Mouse (Mus musculus) forebrain, embryonic 16.5 days (tissue): ENCODE measurements around the gene Trim24. TPM values are rescaled to one million over a fixed set of nuclear protein-coding genes. Genes with fewer than 3 reads are reported as not detected.
"Not testable (repeated sequence)": the region's sequence is repeated elsewhere in the genome, so short reads cannot be mapped to it uniquely, and the experiment has no call there.

Experiments
- ATAC-seq: fragments of 200-750 bp; cut with Nextera tagmentation; 2 replicates; pipeline ENCODE4 v1.8.0; 2017; ENCODE audit warnings: mild to moderate bottlenecking, moderate library complexity
- H3K27ac ChIP-seq: fragments of 300-500 bp; sonication (generic); 2 replicates; pipeline ENCODE4 v1.5.1; 2014; ENCODE audit warnings: low read length, control low read depth
- H3K27me3 ChIP-seq: fragments of 300-500 bp; sonication (generic); replicated peaks from 2 replicates; pipeline ENCODE4 v1.6.1; 2014; ENCODE audit warnings: low read length; ENCODE audit not compliant: control insufficient read depth, insufficient read depth
- H3K36me3 ChIP-seq: fragments of 300-500 bp; sonication (generic); 2 replicates; pipeline ENCODE4 v1.6.1; 2014; ENCODE audit not compliant: control insufficient read depth, insufficient read depth
- H3K4me1 ChIP-seq: fragments of 300-500 bp; sonication (generic); replicated peaks from 2 replicates; pipeline ENCODE4 v1.6.1; 2014; ENCODE audit warnings: low read length; ENCODE audit not compliant: control insufficient read depth, insufficient read depth
- H3K4me2 ChIP-seq: fragments of 300-500 bp; sonication (generic); 2 replicates; pipeline ENCODE4 v1.6.1; 2014; ENCODE audit warnings: mild to moderate bottlenecking, low read length, control low read depth
- H3K4me3 ChIP-seq: fragments of 300-500 bp; sonication (generic); replicated peaks from 2 replicates; pipeline ENCODE4 v1.5.1; 2014; ENCODE audit warnings: mild to moderate bottlenecking, low read length, control low read depth
- H3K9ac ChIP-seq: fragments of 300-500 bp; sonication (generic); replicated peaks from 2 replicates; pipeline ENCODE4 v1.6.1; 2014; ENCODE audit warnings: low read depth, low read length, control low read depth
- H3K9me3 ChIP-seq: fragments of 300-500 bp; sonication (generic); 2 replicates; pipeline ENCODE4 v1.6.1; 2016; ENCODE audit warnings: low read length; ENCODE audit not compliant: control insufficient read depth
- WGBS: fragments of 180-500 bp; shearing (Covaris S2); extraction: QIAGEN DNeasy Blood & Tissue Kit; methylation state at CpG from one replicate; pipeline ENCODE4 v1.1.7; 2014; 5-methylcytosine and 5-hydroxymethylcytosine counted together
- polyA plus RNA-seq: library from polyadenylated mRNA; unstranded; fragments of >200 nt; fragmentation: Nextera tagmentation; extraction: Ambion mirVana; gene quantifications from 2 replicates; pipeline ENCODE4 v1.2.1, GENCODE M21; 2015

Gene Trim24
- polyA plus RNA-seq, 1 experiment from 2014 or later = 15.6 TPM

DNA sequence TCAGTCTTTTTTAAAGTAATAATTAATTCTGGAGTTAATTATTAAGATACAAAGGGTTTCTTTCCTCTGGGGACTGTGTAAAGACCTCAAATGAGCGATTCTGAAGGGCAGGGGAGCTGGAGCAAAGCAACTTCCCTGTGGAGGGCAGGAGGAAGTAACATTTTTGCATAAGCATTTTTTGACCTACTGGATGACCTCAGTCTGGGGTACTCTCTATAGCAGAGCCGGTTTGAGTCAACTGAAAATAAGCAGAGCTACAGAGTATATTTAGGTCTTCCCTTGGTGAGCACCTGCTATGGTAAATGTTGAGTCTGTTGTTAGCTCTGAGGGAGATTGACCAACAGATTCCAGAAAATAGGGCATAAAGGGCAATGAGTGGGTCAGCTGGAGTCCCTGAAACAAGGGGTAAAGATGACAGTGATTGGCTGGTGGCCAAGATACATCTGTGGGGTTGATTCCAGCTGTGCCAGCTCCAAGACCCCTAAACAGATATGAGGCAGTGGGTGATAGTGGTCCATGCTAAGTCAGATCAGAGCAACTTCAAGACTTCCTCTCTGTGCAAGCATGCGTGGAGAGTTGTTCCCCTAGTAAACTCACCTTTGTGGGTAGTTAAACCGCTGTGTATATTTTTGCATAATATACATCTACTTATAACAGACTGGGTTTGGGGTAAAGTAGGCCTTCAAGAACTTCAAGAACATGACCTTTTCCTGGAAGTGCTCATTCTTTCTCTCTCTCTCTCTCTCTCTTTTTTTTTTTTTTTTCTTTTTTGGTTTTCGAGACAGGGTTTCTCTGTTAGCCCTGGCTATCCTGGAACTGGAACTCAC is 27.6 kb upstream of the Trim24 start:
- no peak overlapping the region for H3K9ac ChIP-seq
- WGBS = 86% methylated on average over 5 of the region's 5 CpGs

DNA sequence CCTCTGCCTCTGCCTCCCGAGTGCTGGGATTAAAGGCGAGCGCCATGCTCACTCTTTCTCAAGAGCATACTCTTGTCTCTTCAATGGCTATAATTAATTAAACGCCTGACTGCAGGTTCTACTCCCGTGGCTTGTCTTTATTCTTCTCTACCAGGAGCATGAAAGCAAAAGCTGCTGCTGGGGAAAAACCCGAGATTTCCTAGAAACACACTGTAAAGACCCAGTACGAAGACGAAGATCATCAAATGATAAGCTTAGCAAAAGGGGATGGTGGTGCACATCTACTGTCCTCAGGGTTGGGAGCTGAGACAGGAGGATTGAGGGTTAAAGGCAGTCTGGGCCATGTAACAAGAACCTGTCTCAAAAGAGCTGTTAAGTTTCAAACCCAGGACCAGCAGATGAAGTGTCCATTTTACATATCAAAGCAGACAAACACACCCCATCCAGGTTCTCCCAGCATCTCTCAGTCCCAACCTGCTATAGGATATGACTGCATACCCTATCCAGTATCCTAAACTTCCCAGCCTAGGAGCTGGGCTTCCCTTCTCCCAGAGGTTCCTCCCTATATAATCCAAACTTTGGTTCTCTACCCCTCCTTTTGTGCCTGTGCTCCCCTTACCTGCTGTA is 26.9 kb upstream of the Trim24 start:
- no peak for ATAC-seq
- Histone ChIP-seq H3K9ac (no peak overlapping the region), H3K36me3 (no peaks in the 10 kb centered on the region), H3K9me3 (no peaks in the 10 kb centered on the region; the same call in 1 of the 2 replicates), H3K27me3 (no peaks in the 10 kb centered on the region), H3K4me3 (no peak overlapping the region), H3K4me2 (no peak overlapping the region), H3K27ac (no peak overlapping the region), H3K4me1 (no peaks in the 10 kb centered on the region)
- 87% methylated on average over 8 of the region's 8 CpGs for WGBS

More for the DNA sequence above, 27.6 kb upstream of the Trim24 start:
- Histone ChIP-seq H3K27ac (no peak overlapping the region), H3K36me3 (no peaks in the 10 kb centered on the region), H3K27me3 (no peaks in the 10 kb centered on the region), H3K4me1 (no peaks in the 10 kb centered on the region), H3K9me3 (no peaks in the 10 kb centered on the region), H3K4me3 (no peak overlapping the region), H3K4me2 (no peak overlapping the region)
- ATAC-seq = no peak

DNA sequence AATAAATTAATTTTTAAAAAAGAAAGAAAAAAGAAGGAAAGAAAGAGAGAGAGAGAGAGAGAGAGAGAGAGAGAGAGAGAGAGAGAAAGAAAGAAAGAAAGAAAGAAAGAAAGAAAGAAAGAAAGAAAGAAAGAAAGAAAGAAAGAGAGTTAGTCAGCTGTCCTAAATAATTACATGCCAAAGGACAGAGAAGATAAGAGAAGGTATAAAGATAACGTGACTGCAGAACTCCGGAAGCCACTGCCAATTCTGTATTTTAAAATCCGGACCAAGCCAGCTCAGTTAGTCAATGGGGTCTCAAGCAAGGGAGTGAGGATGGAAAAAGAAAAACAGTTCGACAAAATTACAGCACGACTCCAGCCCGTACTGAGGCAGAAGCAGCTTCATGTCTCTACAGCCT is 25.7 kb upstream of the Trim24 start:
- H3K27me3 ChIP-seq, H3K4me1 ChIP-seq, H3K27ac ChIP-seq, ATAC-seq, H3K9me3 ChIP-seq, H3K36me3 ChIP-seq, H3K9ac ChIP-seq, H3K4me3 ChIP-seq, H3K4me2 ChIP-seq: not testable (repeated sequence)
- 93% methylated on average over 6 of the region's 6 CpGs for WGBS

DNA sequence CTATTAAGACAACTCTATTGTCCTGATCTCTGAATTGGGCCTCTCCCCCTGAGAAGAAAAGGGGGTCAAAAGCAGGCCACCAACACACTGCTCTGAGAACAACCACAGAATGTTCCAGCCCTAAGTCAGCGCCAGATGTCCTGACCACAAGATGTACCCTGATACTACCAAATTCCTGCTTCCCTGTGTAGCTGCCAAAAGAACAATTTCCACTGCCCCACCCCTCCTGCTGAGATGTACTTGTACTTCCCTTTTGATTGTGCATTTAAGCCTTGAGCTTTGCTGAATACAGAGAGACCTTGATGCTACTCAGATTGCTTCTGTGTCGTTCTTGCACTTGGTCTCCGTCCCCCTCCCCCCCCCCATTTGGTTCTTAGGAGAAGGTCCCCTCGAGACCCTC is 23.1 kb upstream of the Trim24 start:
- not testable (repeated sequence) for H3K27ac ChIP-seq, H3K4me3 ChIP-seq, H3K36me3 ChIP-seq, H3K4me1 ChIP-seq, H3K9me3 ChIP-seq, H3K9ac ChIP-seq, H3K4me2 ChIP-seq, H3K27me3 ChIP-seq, ATAC-seq
- 87% methylated on average over 4 of the region's 4 CpGs for WGBS

DNA sequence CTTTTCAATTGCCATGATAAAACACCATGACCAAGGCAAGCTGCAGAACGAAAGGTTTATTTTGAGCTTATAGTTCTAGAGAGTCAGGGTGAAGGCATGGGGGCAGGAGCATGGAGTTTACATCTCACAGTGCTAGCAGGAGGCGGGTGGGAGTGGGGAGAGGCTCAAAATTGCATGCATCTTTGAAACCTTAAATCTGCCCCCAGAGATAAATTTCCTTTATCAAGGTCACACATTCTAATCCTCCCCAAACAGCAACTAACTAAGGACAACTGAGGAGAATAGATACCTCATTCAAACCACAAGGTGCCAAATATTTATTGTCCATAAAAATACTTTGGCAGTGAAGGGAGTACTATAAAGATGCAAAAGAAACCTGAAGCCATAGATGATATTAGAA is 19.3 kb upstream of the Trim24 start:
- Histone ChIP-seq H3K9ac (no peak overlapping the region), H3K4me2 (no peak overlapping the region), H3K36me3 (no peaks in the 10 kb centered on the region), H3K4me1 (no peaks in the 10 kb centered on the region), H3K4me3 (no peak overlapping the region), H3K9me3 (no peaks in the 10 kb centered on the region; the same call in 1 of the 2 replicates), H3K27me3 (no peaks in the 10 kb centered on the region), H3K27ac (no peak overlapping the region)
- WGBS = 95% methylated on average over 2 of the region's 2 CpGs
- no peak for ATAC-seq

DNA sequence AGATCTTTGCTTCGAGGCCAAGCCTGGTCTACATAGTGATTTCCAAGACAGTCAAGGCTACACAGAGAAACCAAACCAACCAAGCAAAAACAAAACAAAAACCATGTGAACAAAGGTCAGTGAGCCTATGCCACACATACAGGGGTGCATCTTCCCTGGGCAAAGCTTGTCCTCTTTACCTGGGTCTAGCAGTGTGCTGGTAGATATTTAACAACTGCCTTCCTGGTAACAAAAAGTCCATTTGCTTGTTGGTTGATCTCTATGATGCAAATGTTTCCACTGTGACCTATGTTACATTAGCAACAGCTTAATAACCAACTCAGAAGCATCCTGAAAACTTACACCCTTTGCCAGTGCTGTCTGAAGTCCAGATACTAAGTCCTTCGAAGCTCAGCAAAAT is 17.3 kb upstream of the Trim24 start:
- ATAC-seq = no peak
- Histone ChIP-seq H3K9me3 (no peaks in the 10 kb centered on the region; the same call in 1 of the 2 replicates), H3K36me3 (no peaks in the 10 kb centered on the region), H3K4me3 (no peak overlapping the region), H3K27me3 (no peaks in the 10 kb centered on the region), H3K27ac (no peak overlapping the region), H3K9ac (no peak overlapping the region), H3K4me1 (no peaks in the 10 kb centered on the region), H3K4me2 (no peak overlapping the region)
- 93% methylated on average over 2 of the region's 2 CpGs for WGBS

DNA sequence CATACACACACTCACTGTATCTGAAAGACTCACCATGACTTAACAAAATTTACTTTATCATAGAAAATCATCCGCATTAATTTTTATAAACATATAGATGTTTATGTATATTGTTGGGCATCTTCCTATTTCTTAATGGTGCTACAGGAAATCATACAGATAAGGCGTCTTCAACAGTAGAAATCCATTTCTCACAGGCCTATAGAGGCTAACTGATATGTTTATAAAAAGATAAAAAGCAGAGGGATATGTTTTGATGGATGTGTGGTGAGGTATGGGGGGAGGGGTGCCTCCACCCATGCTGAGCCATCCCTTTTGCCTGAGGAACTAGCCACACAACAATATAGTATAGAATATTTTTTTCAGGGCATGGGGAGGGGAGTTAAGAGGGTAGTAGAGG is 15.2 kb upstream of the Trim24 start:
- Histone ChIP-seq H3K36me3 (no peaks in the 10 kb centered on the region), H3K9me3 (no peaks in the 10 kb centered on the region), H3K4me2 (no peak overlapping the region), H3K4me3 (no peak overlapping the region), H3K4me1 (no peaks in the 10 kb centered on the region), H3K9ac (no peak overlapping the region), H3K27me3 (no peaks in the 10 kb centered on the region), H3K27ac (no peak overlapping the region)
- WGBS = 94% methylated on average over 2 of the region's 2 CpGs
- no peak for ATAC-seq

DNA sequence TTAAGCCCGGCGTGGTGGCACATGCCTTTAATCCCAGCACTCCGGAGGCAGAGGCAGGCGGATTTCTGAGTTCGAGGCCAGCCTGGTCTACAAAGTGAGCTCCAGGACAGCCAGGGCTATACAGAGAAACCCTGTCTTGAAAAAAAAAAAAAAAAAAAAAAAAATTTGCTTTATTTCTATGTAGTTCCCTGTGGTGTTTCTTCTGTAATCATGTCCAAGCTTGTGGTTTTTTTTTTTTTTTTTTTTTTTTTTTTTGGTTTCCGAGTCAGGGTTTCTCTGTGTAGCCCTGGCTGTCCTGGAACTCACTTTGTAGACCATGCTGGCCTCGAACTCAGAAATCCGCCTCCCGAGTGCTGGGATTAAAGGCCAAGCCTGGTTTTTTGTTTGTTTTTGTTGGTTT is 14.3 kb upstream of the Trim24 start:
- H3K27ac ChIP-seq, H3K4me1 ChIP-seq, H3K9ac ChIP-seq, ATAC-seq, H3K4me2 ChIP-seq, H3K36me3 ChIP-seq, H3K9me3 ChIP-seq, H3K27me3 ChIP-seq, H3K4me3 ChIP-seq: not testable (repeated sequence)
- WGBS = 95% methylated on average over 9 of the region's 9 CpGs

DNA sequence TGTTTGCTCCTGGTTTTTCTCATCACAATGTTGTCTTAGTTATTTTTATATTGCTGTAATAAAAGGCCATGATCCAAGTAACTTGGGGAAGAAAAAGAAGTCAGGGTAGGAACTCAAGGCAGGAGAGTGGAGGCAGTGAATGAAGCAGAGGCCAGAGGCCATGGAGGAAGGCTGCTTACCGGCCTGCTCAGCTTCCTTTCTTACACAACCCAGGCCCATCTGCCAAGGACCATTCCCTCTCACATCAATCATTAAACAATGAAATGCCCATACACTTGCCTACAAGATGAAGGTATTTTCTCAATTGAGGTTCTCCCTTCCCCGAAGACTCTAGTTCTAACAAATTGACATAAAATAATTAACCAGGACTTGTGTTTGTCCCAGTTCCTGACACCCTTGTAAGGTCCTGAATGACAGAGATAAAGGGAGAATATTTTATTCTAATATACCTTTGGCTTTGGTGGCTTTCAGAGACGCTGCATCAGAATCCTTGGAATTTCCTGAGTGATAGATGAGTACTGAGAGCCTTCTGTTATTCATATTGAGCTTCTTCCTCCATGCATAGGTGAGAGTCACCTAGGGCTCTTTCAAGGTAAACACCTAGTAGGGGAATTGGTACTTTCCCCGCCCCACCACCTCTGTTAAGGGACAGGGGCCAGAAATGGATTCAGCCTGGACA is 13.3 kb upstream of the Trim24 start:
- no peaks in the 10 kb centered on the region for H3K9me3 ChIP-seq
- WGBS = 73% methylated on average over 4 of the region's 4 CpGs
- no peaks in the 10 kb centered on the region for H3K27me3 ChIP-seq
- no peak overlapping the region for H3K4me2 ChIP-seq
- no peak overlapping the region for H3K4me3 ChIP-seq
- no peak for ATAC-seq
- H3K9ac ChIP-seq = no peak overlapping the region
- no peaks in the 10 kb centered on the region for H3K4me1 ChIP-seq
- no peak overlapping the region for H3K27ac ChIP-seq
- no peaks in the 10 kb centered on the region for H3K36me3 ChIP-seq
